Mouse (Mus musculus): ENCODE data around the gene Zcchc18. TPM values are rescaled to one million over a fixed set of nuclear protein-coding genes. Genes with fewer than 3 reads are reported as not detected.
A peak's percentile ranks its signal among the peaks of the same experiment; 100 is the strongest.
"Not testable (repeated sequence)": the region's sequence is repeated elsewhere in the genome, so short reads cannot be mapped to it uniquely, and the experiment has no call there.

Zcchc18 gene
- polyA plus RNA-seq (2015; fragmentation: Nextera tagmentation; extraction: Ambion mirVana) = 3.2 and 4.1 TPM in 2 replicates

DNA sequence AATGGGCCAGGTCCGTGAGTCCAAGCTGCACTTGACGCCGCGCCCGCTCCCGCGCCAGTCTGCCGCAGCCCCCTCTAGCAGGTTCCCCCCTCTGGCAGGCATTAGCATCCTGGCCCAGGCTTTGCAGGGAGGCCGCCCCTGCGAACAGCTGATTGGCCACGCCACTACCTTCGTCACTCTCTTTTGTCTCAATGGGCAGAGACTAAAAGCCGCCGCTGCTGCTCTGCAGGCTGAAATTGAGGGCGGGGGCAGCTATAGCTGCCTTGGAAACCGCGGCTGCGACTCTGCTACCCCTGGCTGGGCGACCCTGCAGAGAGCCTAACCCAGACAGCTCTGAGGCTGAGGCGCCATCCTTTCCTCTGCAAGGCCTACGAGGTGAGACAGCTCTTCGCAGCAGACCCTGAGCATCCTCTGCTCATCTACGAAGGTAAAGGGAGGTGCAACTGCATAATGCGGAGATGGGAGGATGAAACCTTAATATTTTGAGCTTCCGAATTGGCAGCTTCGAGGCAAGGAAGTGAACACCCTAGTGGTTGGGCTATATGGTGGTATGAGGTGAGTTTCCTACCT is at the start of gene Zcchc18:
Gene Zcchc18 (plus strand): TSS at position 178 of the 570 bp plus-strand sequence.
- Histone ChIP-seq H3K36me3 (no peaks in the 10 kb centered on the region), H3K4me2 (peak within 1 kb of the TSS; percentile 69), H3K27ac (replicated peaks) (no peak within 1 kb of the TSS), H3K9ac (peak within 1 kb of the TSS; percentile 24; the same call in 1 of the 2 replicates), H3K27me3 (replicated peaks) (peaks cover 50% of the 10 kb centered on the region), H3K4me3 (peak within 1 kb of the TSS; percentile 52), H3K9me3 (no peaks in the 10 kb centered on the region), H3K4me1 (no peaks in the 10 kb centered on the region)
- peak; percentile 74; the same call in 1 of the 2 replicates for ATAC-seq (ENCODE audit: extremely low read depth, insufficient number of reproducible peaks, low FRiP score, low TSS enrichment)
- WGBS = 8% methylated on average over 24 of the region's 26 CpGs

- H3K27me3 ChIP-seq (replicated peaks); H3K9ac ChIP-seq; H3K9me3 ChIP-seq; ATAC-seq (ENCODE audit: extremely low read depth, insufficient number of reproducible peaks, low FRiP score, low TSS enrichment); H3K27ac ChIP-seq (replicated peaks); H3K36me3 ChIP-seq; H3K4me1 ChIP-seq: not testable (repeated sequence)
- H3K4me2 ChIP-seq = peak overlapping the region; percentile 56
- peak overlapping the region; percentile 40 for H3K4me3 ChIP-seq
- WGBS = 22% methylated on average over 13 of the region's 13 CpGs
Observed at GRCm38 (mm10) chrX:136957583-136958279, 35.2 kb upstream of the Zcchc18 start.

DNA sequence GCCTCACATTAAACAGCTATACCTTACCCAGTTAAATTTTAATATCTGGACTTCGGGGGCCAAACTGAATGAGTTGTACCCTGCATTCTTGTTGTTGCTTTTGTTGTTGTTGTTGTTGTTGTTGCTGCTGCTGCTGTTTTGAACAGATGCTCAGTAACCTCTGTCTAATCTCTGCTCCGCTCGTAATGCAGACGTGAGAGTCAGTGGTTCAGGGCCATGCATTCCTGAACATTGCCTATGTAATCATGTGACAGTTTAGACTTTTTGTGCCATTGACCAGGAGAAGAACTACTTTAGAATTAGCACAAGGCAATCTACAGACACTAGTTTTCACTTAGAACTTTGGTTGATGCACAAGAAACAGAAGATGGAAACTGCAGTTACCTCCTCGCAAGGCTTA is 34.7 kb upstream of the Zcchc18 start:
- not testable (repeated sequence) for H3K9ac ChIP-seq; H3K27me3 ChIP-seq (replicated peaks); H3K27ac ChIP-seq (replicated peaks); H3K36me3 ChIP-seq; H3K4me1 ChIP-seq; H3K9me3 ChIP-seq; ATAC-seq (ENCODE audit: extremely low read depth, insufficient number of reproducible peaks, low FRiP score, low TSS enrichment)
- peak overlapping the region; percentile 40 for H3K4me3 ChIP-seq
- H3K4me2 ChIP-seq = peak overlapping the region; percentile 56
- 50% methylated on average over 5 of the region's 5 CpGs for WGBS

GRCm38 (mm10) chrX:136959688-136960087 is 33.3 kb upstream of the Zcchc18 start:
- no peak for ATAC-seq (ENCODE audit: extremely low read depth, insufficient number of reproducible peaks, low FRiP score, low TSS enrichment)
- H3K27me3 ChIP-seq (replicated peaks) = no peaks in the 10 kb centered on the region
- no peaks in the 10 kb centered on the region for H3K9me3 ChIP-seq
- H3K4me1 ChIP-seq = no peaks in the 10 kb centered on the region
- 18% methylated on average over 2 of the region's 2 CpGs for WGBS
- no peaks in the 10 kb centered on the region for H3K36me3 ChIP-seq
- no peak overlapping the region for H3K4me2 ChIP-seq
- H3K27ac ChIP-seq (replicated peaks) = no peak overlapping the region
- no peak overlapping the region for H3K4me3 ChIP-seq
- H3K9ac ChIP-seq = no peak overlapping the region

- ATAC-seq (ENCODE audit: extremely low read depth, insufficient number of reproducible peaks, low FRiP score, low TSS enrichment); H3K27me3 ChIP-seq (replicated peaks); H3K36me3 ChIP-seq; H3K9me3 ChIP-seq; H3K4me1 ChIP-seq; H3K27ac ChIP-seq (replicated peaks): not testable (repeated sequence)
- Histone ChIP-seq H3K4me3 (peak within 1 kb of the TSS; percentile 53), H3K4me2 (peak within 1 kb of the TSS; percentile 67), H3K9ac (peak within 1 kb of the TSS; percentile 71)
- WGBS = 77% methylated on average over 6 of the region's 6 CpGs
Observed at GRCm38 (mm10) chrX:136975397-136975796, 17.6 kb upstream of the Zcchc18 start, which contains the start of gene Tmsb15b2. Tmsb15b2 (minus strand) TSS chrX:136975497.

DNA sequence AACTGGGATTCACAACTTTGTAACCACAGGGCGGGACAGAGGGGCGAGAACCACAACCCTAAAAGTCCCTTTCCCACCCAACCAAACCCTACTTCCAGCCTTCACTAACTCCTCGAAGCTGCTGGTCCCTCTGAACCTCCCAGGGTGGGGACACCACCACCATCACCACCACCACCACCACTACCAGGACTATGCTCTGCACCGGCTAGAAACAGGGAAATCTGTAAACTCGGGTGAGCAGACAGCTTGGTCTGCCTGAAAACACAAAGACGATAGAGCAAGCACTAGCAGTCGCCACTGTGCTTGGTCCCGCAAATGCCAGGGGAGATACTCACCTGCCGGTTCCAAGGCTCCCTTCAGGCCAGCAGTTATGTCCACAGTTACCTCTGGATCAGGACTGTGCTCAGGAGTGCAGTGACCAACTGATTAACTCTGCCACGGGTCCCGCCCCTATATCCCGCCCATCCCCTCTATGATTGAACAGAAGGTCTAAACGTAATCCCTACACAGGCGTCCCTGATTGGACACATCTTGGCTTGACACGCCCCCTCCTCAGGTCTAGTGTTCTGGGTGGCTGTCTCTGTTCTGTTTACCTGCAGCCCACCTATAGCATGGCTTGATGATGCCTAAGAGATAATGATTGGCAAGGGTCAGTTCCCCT is 16.4 kb upstream of the Zcchc18 start, which contains the start of the genes Tmsb15l and Tmsb15b1:
Gene Tmsb15l (minus strand): TSS at position 446 of the 661 bp plus-strand sequence.
Gene Tmsb15b1 (minus strand): TSS at position 451 of the 661 bp plus-strand sequence.
- no peaks in the 10 kb centered on the region for H3K27me3 ChIP-seq (replicated peaks)
- H3K4me3 ChIP-seq = peak within 1 kb of the TSS; percentile 53
- 22% methylated on average over 15 of the region's 15 CpGs for WGBS
- H3K27ac ChIP-seq (replicated peaks) = no peak within 1 kb of the TSS
- H3K4me1 ChIP-seq = no peaks in the 10 kb centered on the region
- H3K9ac ChIP-seq = peak within 1 kb of the TSS; percentile 71
- H3K36me3 ChIP-seq = no peaks in the 10 kb centered on the region
- no peaks in the 10 kb centered on the region for H3K9me3 ChIP-seq
- peak within 1 kb of the TSS; percentile 67 for H3K4me2 ChIP-seq
- peak; percentile 76 for ATAC-seq (ENCODE audit: extremely low read depth, insufficient number of reproducible peaks, low FRiP score, low TSS enrichment)

- Histone ChIP-seq H3K4me1 (no peaks in the 10 kb centered on the region), H3K9ac (no peak overlapping the region), H3K4me3 (no peak overlapping the region), H3K9me3 (no peaks in the 10 kb centered on the region), H3K27me3 (replicated peaks) (no peaks in the 10 kb centered on the region), H3K4me2 (no peak overlapping the region), H3K36me3 (no peaks in the 10 kb centered on the region), H3K27ac (replicated peaks) (no peak overlapping the region)
- no peak for ATAC-seq (ENCODE audit: extremely low read depth, insufficient number of reproducible peaks, low FRiP score, low TSS enrichment)
Observed at GRCm38 (mm10) chrX:136978616-136979015, 14.3 kb upstream of the Zcchc18 start.

DNA sequence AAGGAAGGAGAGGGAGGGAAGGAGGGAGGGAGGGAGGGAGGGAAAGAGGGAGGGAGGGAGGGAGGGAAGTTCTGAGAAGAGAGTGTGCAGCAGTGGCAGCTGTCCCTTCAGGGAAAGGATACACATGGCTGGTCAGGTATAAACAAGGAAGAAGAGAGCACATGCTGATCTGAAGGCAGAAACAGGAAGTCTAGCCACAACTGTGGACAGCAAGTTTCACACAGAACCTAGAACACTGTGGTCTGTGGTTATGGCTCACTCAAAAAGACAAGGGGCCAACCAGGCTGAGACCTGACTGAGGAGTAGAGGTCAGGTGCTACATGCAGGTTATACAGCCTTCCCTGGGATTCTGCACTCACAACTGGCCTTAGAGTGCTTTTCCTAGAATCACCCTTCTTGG is 6.9 kb upstream of the Zcchc18 start:
- Histone ChIP-seq H3K9me3 (no peaks in the 10 kb centered on the region), H3K4me1 (no peaks in the 10 kb centered on the region), H3K27ac (replicated peaks) (no peak overlapping the region), H3K36me3 (no peaks in the 10 kb centered on the region), H3K9ac (no peak overlapping the region), H3K4me3 (no peak overlapping the region), H3K27me3 (replicated peaks) (peaks cover 2% of the 10 kb centered on the region), H3K4me2 (no peak overlapping the region)
- no peak for ATAC-seq (ENCODE audit: extremely low read depth, insufficient number of reproducible peaks, low FRiP score, low TSS enrichment)

- no peak overlapping the region for H3K9ac ChIP-seq
- H3K27ac ChIP-seq (replicated peaks) = no peak overlapping the region
- H3K4me3 ChIP-seq = no peak overlapping the region
- WGBS = 48% methylated on average over 2 of the region's 2 CpGs
- H3K27me3 ChIP-seq (replicated peaks) = peaks cover 50% of the 10 kb centered on the region
- ATAC-seq (ENCODE audit: extremely low read depth, insufficient number of reproducible peaks, low FRiP score, low TSS enrichment) = no peak
- H3K9me3 ChIP-seq = no peaks in the 10 kb centered on the region
- no peak overlapping the region for H3K4me2 ChIP-seq
- H3K4me1 ChIP-seq = no peaks in the 10 kb centered on the region
- H3K36me3 ChIP-seq = no peaks in the 10 kb centered on the region
Observed at GRCm38 (mm10) chrX:136991274-136991673, 1.7 kb upstream of the Zcchc18 start.

- Histone ChIP-seq H3K4me1 (no peaks in the 10 kb centered on the region), H3K27me3 (replicated peaks) (peaks cover 50% of the 10 kb centered on the region), H3K27ac (replicated peaks) (no peak overlapping the region), H3K36me3 (no peaks in the 10 kb centered on the region), H3K4me3 (peak overlapping the region; percentile 52), H3K9me3 (no peaks in the 10 kb centered on the region), H3K4me2 (peak overlapping the region; percentile 69), H3K9ac (0 out of 2 replicates have a peak overlapping the region, but pooled peaks have one; percentile 24)
- WGBS = 22% methylated on average over 19 of the region's 19 CpGs
- no peak for ATAC-seq (ENCODE audit: extremely low read depth, insufficient number of reproducible peaks, low FRiP score, low TSS enrichment)
Observed at GRCm38 (mm10) chrX:136992191-136992965, 577 bp upstream of the Zcchc18 start.

DNA sequence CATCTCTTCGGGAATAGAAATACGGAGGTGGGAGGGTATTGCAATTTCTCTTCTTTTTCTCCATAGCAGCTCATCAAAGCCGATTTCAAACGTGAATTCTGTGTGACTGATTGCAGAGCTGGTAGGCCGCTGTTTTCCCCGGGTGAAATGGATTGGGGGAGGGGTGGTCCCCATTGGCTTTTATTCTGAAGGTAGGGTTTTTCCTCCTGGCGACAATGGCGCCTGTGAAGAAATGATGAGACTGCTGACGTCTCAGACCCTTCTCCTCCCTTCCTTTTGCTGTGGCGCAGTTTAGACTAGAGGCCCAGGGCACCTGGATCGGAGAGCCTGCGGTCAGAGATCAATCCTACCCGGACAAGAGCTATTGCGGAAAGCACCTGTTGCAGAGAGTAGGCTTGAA is 686 bp downstream of the Zcchc18 start:
- H3K36me3 ChIP-seq = no peaks in the 10 kb centered on the region
- H3K4me1 ChIP-seq = no peaks in the 10 kb centered on the region
- peak overlapping the region; percentile 69 for H3K4me2 ChIP-seq
- no peak overlapping the region for H3K9ac ChIP-seq
- H3K4me3 ChIP-seq = peak overlapping the region; percentile 52
- no peak for ATAC-seq (ENCODE audit: extremely low read depth, insufficient number of reproducible peaks, low FRiP score, low TSS enrichment)
- no peaks in the 10 kb centered on the region for H3K9me3 ChIP-seq
- H3K27me3 ChIP-seq (replicated peaks) = peaks cover 50% of the 10 kb centered on the region
- no peak overlapping the region for H3K27ac ChIP-seq (replicated peaks)
- 28% methylated on average over 14 of the region's 14 CpGs for WGBS

Data from heart, embryonic 13.5 days (tissue).